11 mouse cellular contexts compared by ENCODE assay signal in the genomic region with DNA sequence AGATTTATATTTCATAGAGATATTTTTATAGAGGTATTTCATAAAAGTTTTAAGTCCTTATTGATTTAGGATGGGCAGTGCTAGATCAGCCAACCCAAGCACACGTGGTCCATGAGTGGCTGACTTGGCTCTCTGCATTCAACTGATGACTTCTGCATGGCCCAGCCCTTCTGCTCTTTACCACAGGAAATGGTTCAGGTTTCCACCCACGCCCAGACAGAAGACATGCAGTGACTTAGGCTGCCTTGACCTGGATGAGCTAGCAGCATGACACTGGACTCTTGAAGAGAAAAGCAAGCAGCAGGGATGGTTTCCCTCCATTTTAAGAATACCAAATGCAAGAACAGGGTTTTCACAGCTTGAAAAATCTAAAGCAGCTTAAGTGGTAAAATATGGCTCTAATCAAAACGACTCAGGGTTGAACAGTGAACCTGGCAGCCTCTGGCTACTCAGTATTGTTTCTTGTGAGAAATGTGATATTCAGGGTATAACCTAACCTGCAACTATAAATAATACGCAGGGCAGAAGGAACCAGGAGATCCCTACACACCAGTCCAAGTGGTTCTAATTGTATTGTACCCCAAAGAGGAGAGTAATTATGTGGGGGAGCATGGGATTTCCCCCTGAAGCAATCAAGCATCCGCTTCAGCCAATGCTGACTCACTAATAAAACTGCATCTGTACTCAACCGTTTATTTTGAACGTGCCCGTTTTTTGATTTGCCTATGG.
DNase-seq lines count a peak whose midpoint lies in the region; ATAC-seq and TF ChIP-seq lines count a peak whose summit lies in the region.
"Had no signal": no experiment of that assay in that cellular context is flagged by ENCODE, and none has a peak within 500 bp of the region (broad histone marks: within the 10 kb centered on the region; RNA-seq: fewer than 3 reads in every experiment).

No protein-coding gene starts in this region.

- no peak overlapping the region for H3K9ac ChIP-seq in forebrain, embryonic 11.5 days (ENCODE audit: low read length)
- H3K9ac ChIP-seq in forebrain, postnatal 0 days, result no peak overlapping the region
- H3K9ac ChIP-seq in hindbrain, embryonic 14.5 days, result 0 out of 2 replicates have a peak overlapping the region, but pooled peaks have one; percentile 40
- no peak overlapping the region for H3K9ac ChIP-seq in midbrain, embryonic 15.5 days
- H3K9ac ChIP-seq in heart, embryonic 12.5 days, result no peak overlapping the region
- H3K9ac ChIP-seq: heart, embryonic 15.5 days; liver, embryonic 15.5 days had no signal

- no peak for DNase-seq in forebrain, embryonic 11.5 days (ENCODE audit: low spot score)
- no peak for DNase-seq in forebrain, postnatal 0 days
- DNase-seq in MN1 (ENCODE audit: low spot score), result peak; percentile 50
- no peak for DNase-seq in hindbrain, embryonic 14.5 days (ENCODE audit: low spot score)
- DNase-seq in liver, result no peak
- no peak for DNase-seq in cerebellum, postnatal 4 days (ENCODE audit: low spot score in 2 of 2)
- DNase-seq: kidney, adult 11 months had no signal

- ATAC-seq in forebrain, embryonic 11.5 days (replicated peaks; ENCODE audit: low FRiP score), result 0 out of 2 replicates have a peak, but pooled peaks have one; percentile 6
- ATAC-seq in forebrain, postnatal 0 days, result no peak
- no peak for ATAC-seq in hindbrain, embryonic 14.5 days (ENCODE audit: low FRiP score)
- no peak for ATAC-seq in midbrain, embryonic 15.5 days (replicated peaks)
- no peak for ATAC-seq in heart, embryonic 12.5 days (ENCODE audit: insufficient number of reproducible peaks, low FRiP score)

- no peak overlapping the region for H3K4me3 ChIP-seq in forebrain, embryonic 11.5 days (ENCODE audit: low read depth, low read length)
- H3K4me3 ChIP-seq in forebrain, postnatal 0 days (ENCODE audit: low read depth, low read length), result no peak overlapping the region
- H3K4me3 ChIP-seq in hindbrain, embryonic 14.5 days (replicated peaks; ENCODE audit: low read length), result no peak overlapping the region
- H3K4me3 ChIP-seq in midbrain, embryonic 15.5 days, result no peak overlapping the region
- H3K4me3 ChIP-seq in heart, embryonic 12.5 days, result no peak overlapping the region
- H3K4me3 ChIP-seq: heart, embryonic 15.5 days; liver, embryonic 15.5 days had no signal

- H3K9me3 ChIP-seq in forebrain, embryonic 11.5 days (ENCODE audit: control insufficient read depth, low read length), result peaks cover 13% of the 10 kb centered on the region; the same call in 1 of the 2 replicates
- no peaks in the 10 kb centered on the region for H3K9me3 ChIP-seq in forebrain, postnatal 0 days (ENCODE audit: low read length)
- peaks cover 14% of the 10 kb centered on the region for H3K9me3 ChIP-seq in hindbrain, embryonic 14.5 days (ENCODE audit: control insufficient read depth, low read length)
- H3K9me3 ChIP-seq in midbrain, embryonic 15.5 days, result 0 out of 2 replicates have a peak, but pooled peaks cover 3% of the 10 kb centered on the region
- peaks cover 10% of the 10 kb centered on the region for H3K9me3 ChIP-seq in heart, embryonic 12.5 days (replicated peaks)
- H3K9me3 ChIP-seq: liver, embryonic 15.5 days had no signal

- H3K27me3 ChIP-seq in forebrain, embryonic 11.5 days (ENCODE audit: control insufficient read depth, insufficient read depth, low read length), result peaks cover 11% of the 10 kb centered on the region
- H3K27me3 ChIP-seq in forebrain, postnatal 0 days (ENCODE audit: insufficient read depth, low read length), result no peaks in the 10 kb centered on the region
- no peaks in the 10 kb centered on the region for H3K27me3 ChIP-seq in hindbrain, embryonic 14.5 days (ENCODE audit: control insufficient read depth, insufficient read depth, low read length)
- no peaks in the 10 kb centered on the region for H3K27me3 ChIP-seq in midbrain, embryonic 15.5 days (replicated peaks)
- H3K27me3 ChIP-seq in heart, embryonic 12.5 days (replicated peaks), result no peaks in the 10 kb centered on the region
- H3K27me3 ChIP-seq: heart, embryonic 15.5 days; liver, embryonic 15.5 days had no signal

- 61% methylated on average over 8 of the region's 8 CpGs for WGBS in forebrain, embryonic 11.5 days
- WGBS in forebrain, postnatal 0 days, result 41% methylated on average over 8 of the region's 8 CpGs
- WGBS in hindbrain, embryonic 14.5 days, result 62% methylated on average over 8 of the region's 8 CpGs
- 54% methylated on average over 8 of the region's 8 CpGs for WGBS in midbrain, embryonic 15.5 days
- 80% methylated on average over 8 of the region's 8 CpGs for WGBS in heart, embryonic 12.5 days

- H3K4me1 ChIP-seq in forebrain, embryonic 11.5 days (replicated peaks; ENCODE audit: control insufficient read depth, insufficient read depth, low read length), result peaks cover 11% of the 10 kb centered on the region; the same call in 1 of the 2 replicates
- H3K4me1 ChIP-seq in forebrain, postnatal 0 days (ENCODE audit: insufficient read depth), result peaks cover 15% of the 10 kb centered on the region
- H3K4me1 ChIP-seq in hindbrain, embryonic 14.5 days (replicated peaks; ENCODE audit: control insufficient read depth, insufficient read depth, low read length), result peaks cover 27% of the 10 kb centered on the region
- peaks cover 23% of the 10 kb centered on the region for H3K4me1 ChIP-seq in midbrain, embryonic 15.5 days
- H3K4me1 ChIP-seq in heart, embryonic 12.5 days (replicated peaks), result peaks cover 28% of the 10 kb centered on the region

- TF ChIP-seq CTCF in forebrain, postnatal 0 days (IDR thresholded peaks at IDR 0.05; ENCODE audit: low read depth), result no peak

- H3K36me3 ChIP-seq in forebrain, embryonic 11.5 days (ENCODE audit: control insufficient read depth, insufficient read depth, low read length), result no peaks in the 10 kb centered on the region
- H3K36me3 ChIP-seq in forebrain, postnatal 0 days (ENCODE audit: insufficient read depth), result no peaks in the 10 kb centered on the region
- no peaks in the 10 kb centered on the region for H3K36me3 ChIP-seq in hindbrain, embryonic 14.5 days (replicated peaks; ENCODE audit: control insufficient read depth, insufficient read depth)
- no peaks in the 10 kb centered on the region for H3K36me3 ChIP-seq in midbrain, embryonic 15.5 days (replicated peaks)
- no peaks in the 10 kb centered on the region for H3K36me3 ChIP-seq in heart, embryonic 12.5 days
- H3K36me3 ChIP-seq: heart, embryonic 15.5 days; liver, embryonic 15.5 days had no signal

- H3K4me2 ChIP-seq in forebrain, embryonic 11.5 days (ENCODE audit: low read depth, low read length, severe bottlenecking), result peak overlapping the region; percentile 5; the same call in 1 of the 2 replicates
- no peak overlapping the region; the same call in 1 of the 2 replicates for H3K4me2 ChIP-seq in forebrain, postnatal 0 days (ENCODE audit: low read depth)
- H3K4me2 ChIP-seq in hindbrain, embryonic 14.5 days (replicated peaks), result peak overlapping the region; percentile 42
- peak overlapping the region; percentile 30 for H3K4me2 ChIP-seq in midbrain, embryonic 15.5 days
- no peak overlapping the region for H3K4me2 ChIP-seq in heart, embryonic 12.5 days
- H3K4me2 ChIP-seq: heart, embryonic 15.5 days; liver, embryonic 15.5 days had no signal

- no peak overlapping the region for H3K27ac ChIP-seq in forebrain, embryonic 11.5 days (ENCODE audit: low read depth, low read length)
- no peak overlapping the region for H3K27ac ChIP-seq in forebrain, postnatal 0 days (ENCODE audit: low read depth, low read length)
- peak overlapping the region; percentile 82 for H3K27ac ChIP-seq in hindbrain, embryonic 14.5 days
- H3K27ac ChIP-seq in midbrain, embryonic 15.5 days, result peak overlapping the region; percentile 69
- no peak overlapping the region for H3K27ac ChIP-seq in heart, embryonic 12.5 days (ENCODE audit: poor library complexity, severe bottlenecking)
- H3K27ac ChIP-seq: heart, embryonic 15.5 days; liver, embryonic 15.5 days had no signal

Comparison
In these comparisons a context has a peak if more than half of its experiments do, and no peak if none do; other contexts are left out.
1. H3K4me2 ChIP-seq: peak in forebrain, embryonic 11.5 days (single experiment), hindbrain, embryonic 14.5 days (single experiment) and midbrain, embryonic 15.5 days (single experiment); none in forebrain, postnatal 0 days (single experiment) and heart, embryonic 12.5 days (single experiment).
2. H3K27ac ChIP-seq: peak in hindbrain, embryonic 14.5 days (single experiment) and midbrain, embryonic 15.5 days (single experiment); none in forebrain, embryonic 11.5 days (single experiment), forebrain, postnatal 0 days (single experiment) and heart, embryonic 12.5 days (single experiment).